Mouse (Mus musculus): ENCODE results near the gene Sidt1. TPM values are rescaled to one million over a fixed set of nuclear protein-coding genes. Genes with fewer than 3 reads are reported as not detected.
"Not testable (repeated sequence)": the region's sequence is repeated elsewhere in the genome, so short reads cannot be mapped to it uniquely, and the experiment has no call there.

The Sidt1 gene
- polyA plus RNA-seq, 1 experiment from 2014 or later, result 0.11 TPM

GRCm38 (mm10) chr16:44302126-44302892 lies 30.7 kb downstream of the Sidt1 start:
- Histone ChIP-seq H3K36me3 (no peaks in the 10 kb centered on the region), H3K27me3 (no peaks in the 10 kb centered on the region), H3K4me3 (no peak overlapping the region), H3K4me1 (replicated peaks) (peaks cover 3% of the 10 kb centered on the region; the same call in 1 of the 2 replicates), H3K27ac (no peak overlapping the region), H3K9ac (no peak overlapping the region), H3K9me3 (replicated peaks) (no peaks in the 10 kb centered on the region), H3K4me2 (0 out of 2 replicates have a peak overlapping the region, but pooled peaks have one; percentile 15)
- 38% methylated on average over 10 of the region's 10 CpGs for WGBS
- no peak for ATAC-seq (replicated peaks; ENCODE audit: insufficient number of reproducible peaks, insufficient read depth, low FRiP score, low read depth)

- 73% methylated on average over 20 of the region's 20 CpGs for WGBS
- no peak overlapping the region for H3K27ac ChIP-seq
Measured at GRCm38 (mm10) chr16:44299438-44300093, 33.4 kb downstream of the Sidt1 start.

GRCm38 (mm10) chr16:44293960-44294359 lies 39.0 kb downstream of the Sidt1 start:
- Histone ChIP-seq H3K4me2 (no peak overlapping the region), H3K4me3 (no peak overlapping the region), H3K9ac (no peak overlapping the region), H3K27ac (no peak overlapping the region), H3K4me1 (replicated peaks) (no peaks in the 10 kb centered on the region), H3K27me3 (no peaks in the 10 kb centered on the region), H3K36me3 (no peaks in the 10 kb centered on the region), H3K9me3 (replicated peaks) (no peaks in the 10 kb centered on the region)
- no peak for ATAC-seq (replicated peaks; ENCODE audit: insufficient number of reproducible peaks, insufficient read depth, low FRiP score, low read depth)

More at GRCm38 (mm10) chr16:44299438-44300093, 33.4 kb downstream of the Sidt1 start:
- Histone ChIP-seq H3K4me2 (no peak overlapping the region), H3K4me3 (no peak overlapping the region), H3K36me3 (no peaks in the 10 kb centered on the region), H3K9me3 (replicated peaks) (no peaks in the 10 kb centered on the region), H3K9ac (no peak overlapping the region), H3K27me3 (no peaks in the 10 kb centered on the region), H3K4me1 (replicated peaks) (peaks cover 3% of the 10 kb centered on the region; the same call in 1 of the 2 replicates)
- no peak for ATAC-seq (replicated peaks; ENCODE audit: insufficient number of reproducible peaks, insufficient read depth, low FRiP score, low read depth)

- H3K9ac ChIP-seq; H3K4me1 ChIP-seq (replicated peaks); H3K4me3 ChIP-seq; H3K27me3 ChIP-seq; H3K9me3 ChIP-seq (replicated peaks); H3K36me3 ChIP-seq; H3K27ac ChIP-seq; ATAC-seq (replicated peaks; ENCODE audit: insufficient number of reproducible peaks, insufficient read depth, low FRiP score, low read depth); H3K4me2 ChIP-seq: not testable (repeated sequence)
- WGBS, result 94% methylated on average over 2 of the region's 2 CpGs
Measured at GRCm38 (mm10) chr16:44292681-44293080, 40.3 kb downstream of the Sidt1 start.

GRCm38 (mm10) chr16:44289004-44289648 lies 43.9 kb downstream of the Sidt1 start:
- Histone ChIP-seq H3K36me3 (no peaks in the 10 kb centered on the region), H3K27me3 (no peaks in the 10 kb centered on the region), H3K9ac (no peak overlapping the region), H3K27ac (no peak overlapping the region), H3K4me3 (no peak overlapping the region), H3K9me3 (replicated peaks) (no peaks in the 10 kb centered on the region), H3K4me1 (replicated peaks) (no peaks in the 10 kb centered on the region), H3K4me2 (no peak overlapping the region)
- no peak for ATAC-seq (replicated peaks; ENCODE audit: insufficient number of reproducible peaks, insufficient read depth, low FRiP score, low read depth)
- 64% methylated on average over 4 of the region's 4 CpGs for WGBS

GRCm38 (mm10) chr16:44287356-44287950 lies 45.5 kb downstream of the Sidt1 start:
- no peaks in the 10 kb centered on the region for H3K27me3 ChIP-seq
- H3K4me2 ChIP-seq, result no peak overlapping the region
- ATAC-seq (replicated peaks; ENCODE audit: insufficient number of reproducible peaks, insufficient read depth, low FRiP score, low read depth), result no peak
- 47% methylated on average over 7 of the region's 7 CpGs for WGBS
- H3K27ac ChIP-seq, result no peak overlapping the region
- no peak overlapping the region for H3K9ac ChIP-seq
- H3K4me3 ChIP-seq, result no peak overlapping the region
- no peaks in the 10 kb centered on the region for H3K4me1 ChIP-seq (replicated peaks)
- H3K36me3 ChIP-seq, result no peaks in the 10 kb centered on the region
- no peaks in the 10 kb centered on the region for H3K9me3 ChIP-seq (replicated peaks)

GRCm38 (mm10) chr16:44282614-44283325 lies 50.2 kb downstream of the Sidt1 start:
- Histone ChIP-seq H3K36me3 (no peaks in the 10 kb centered on the region), H3K27me3 (no peaks in the 10 kb centered on the region), H3K9ac (no peak overlapping the region), H3K9me3 (replicated peaks) (no peaks in the 10 kb centered on the region), H3K4me1 (replicated peaks) (no peaks in the 10 kb centered on the region), H3K4me3 (no peak overlapping the region), H3K4me2 (no peak overlapping the region), H3K27ac (no peak overlapping the region)
- no peak for ATAC-seq (replicated peaks; ENCODE audit: insufficient number of reproducible peaks, insufficient read depth, low FRiP score, low read depth)
- 79% methylated on average over 5 of the region's 5 CpGs for WGBS

- no peaks in the 10 kb centered on the region for H3K27me3 ChIP-seq
- no peak overlapping the region for H3K4me3 ChIP-seq
- no peaks in the 10 kb centered on the region for H3K4me1 ChIP-seq (replicated peaks)
- no peaks in the 10 kb centered on the region for H3K36me3 ChIP-seq
- H3K27ac ChIP-seq, result no peak overlapping the region
- no peak for ATAC-seq (replicated peaks; ENCODE audit: insufficient number of reproducible peaks, insufficient read depth, low FRiP score, low read depth)
- no peak overlapping the region for H3K4me2 ChIP-seq
- H3K9ac ChIP-seq, result no peak overlapping the region
- 69% methylated on average over 3 of the region's 3 CpGs for WGBS
- no peaks in the 10 kb centered on the region for H3K9me3 ChIP-seq (replicated peaks)
Measured at GRCm38 (mm10) chr16:44282036-44282435, 51.0 kb downstream of the Sidt1 start.

GRCm38 (mm10) chr16:44280806-44281205 lies 52.2 kb downstream of the Sidt1 start:
- Histone ChIP-seq H3K4me2 (no peak overlapping the region), H3K4me1 (replicated peaks) (no peaks in the 10 kb centered on the region), H3K9ac (no peak overlapping the region), H3K27ac (no peak overlapping the region), H3K4me3 (no peak overlapping the region), H3K27me3 (no peaks in the 10 kb centered on the region), H3K36me3 (no peaks in the 10 kb centered on the region), H3K9me3 (replicated peaks) (no peaks in the 10 kb centered on the region)
- ATAC-seq (replicated peaks; ENCODE audit: insufficient number of reproducible peaks, insufficient read depth, low FRiP score, low read depth), result no peak
- WGBS, result 72% methylated on average over 2 of the region's 2 CpGs

- ATAC-seq (replicated peaks; ENCODE audit: insufficient number of reproducible peaks, insufficient read depth, low FRiP score, low read depth), result no peak
Measured at GRCm38 (mm10) chr16:44277212-44277611, 55.8 kb downstream of the Sidt1 start.

More at GRCm38 (mm10) chr16:44277212-44277611, 55.8 kb downstream of the Sidt1 start:
- no peak overlapping the region for H3K9ac ChIP-seq
- no peaks in the 10 kb centered on the region for H3K27me3 ChIP-seq
- no peak overlapping the region for H3K27ac ChIP-seq
- no peaks in the 10 kb centered on the region for H3K4me1 ChIP-seq (replicated peaks)
- no peaks in the 10 kb centered on the region for H3K9me3 ChIP-seq (replicated peaks)
- WGBS, result 88% methylated on average over 10 of the region's 10 CpGs
- no peak overlapping the region for H3K4me2 ChIP-seq
- H3K4me3 ChIP-seq, result no peak overlapping the region
- no peaks in the 10 kb centered on the region for H3K36me3 ChIP-seq
